Mouse (Mus musculus) G1E-ER4 (cell line): Measurements from ENCODE around the gene Slc39a5. TPM values are rescaled to one million over a fixed set of nuclear protein-coding genes. Genes with fewer than 3 reads are reported as not detected.

Experiments used
- GATA1 ChIP-seq: IDR thresholded peaks from one replicate; pipeline ENCODE4 v1.8.0; 2012; ENCODE audit warnings: low read length, inconsistent platforms
- polyA plus RNA-seq: library from polyadenylated mRNA; stranded (reverse); fragments of >175 nt; gene quantifications from 2 replicates; pipeline ENCODE4 v1.2.3, GENCODE M21; 2012

The Slc39a5 gene
- polyA plus RNA-seq, 1 experiment: not detected

- no peak for TF ChIP-seq GATA1
Measured at GRCm38 (mm10) chr10:128422426-128422825, 21.4 kb upstream of the Slc39a5 start.

GRCm38 (mm10) chr10:128414848-128415247 is 13.8 kb upstream of the Slc39a5 start:
- TF ChIP-seq GATA1: no peak

DNA sequence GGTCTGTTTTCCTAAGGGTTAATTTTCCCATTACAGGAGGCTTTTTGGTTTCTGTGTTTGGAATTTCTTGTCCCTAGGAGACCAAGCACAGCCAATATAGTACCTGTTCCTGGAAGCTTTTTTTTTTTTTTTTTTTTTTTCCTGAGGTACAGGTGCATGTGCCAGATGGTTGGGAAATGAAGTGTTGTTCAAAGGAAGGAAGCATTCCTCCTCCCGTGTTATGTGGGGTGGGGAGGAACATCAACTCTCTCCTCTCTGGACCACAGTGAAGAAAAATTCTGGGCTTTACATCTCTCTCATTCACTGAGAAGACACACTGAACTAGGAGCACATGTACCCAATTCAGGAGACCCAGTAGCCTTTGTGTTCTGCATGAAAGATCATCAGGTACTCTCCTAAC is 12.0 kb upstream of the Slc39a5 start:
- TF ChIP-seq GATA1: no peak

GRCm38 (mm10) chr10:128412558-128412957 is 11.5 kb upstream of the Slc39a5 start:
- TF ChIP-seq GATA1: no peak

DNA sequence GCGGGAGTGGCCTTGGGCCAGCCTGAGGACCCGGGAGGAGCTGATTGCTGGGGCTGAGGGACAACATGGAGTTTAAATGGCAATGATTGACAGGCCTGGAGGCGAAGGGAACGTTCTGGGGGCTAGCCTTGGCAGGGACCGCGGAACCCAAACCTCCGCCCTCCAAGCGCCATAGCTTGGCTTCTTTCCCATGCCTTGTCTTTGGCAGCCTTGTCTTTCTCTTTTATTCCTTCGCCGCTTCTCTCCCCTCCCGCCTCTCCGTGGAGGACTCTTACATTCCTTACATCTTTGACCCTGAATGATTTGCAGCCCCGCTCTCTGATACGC is 11.0 kb upstream of the Slc39a5 start:
- TF ChIP-seq GATA1: no peak

DNA sequence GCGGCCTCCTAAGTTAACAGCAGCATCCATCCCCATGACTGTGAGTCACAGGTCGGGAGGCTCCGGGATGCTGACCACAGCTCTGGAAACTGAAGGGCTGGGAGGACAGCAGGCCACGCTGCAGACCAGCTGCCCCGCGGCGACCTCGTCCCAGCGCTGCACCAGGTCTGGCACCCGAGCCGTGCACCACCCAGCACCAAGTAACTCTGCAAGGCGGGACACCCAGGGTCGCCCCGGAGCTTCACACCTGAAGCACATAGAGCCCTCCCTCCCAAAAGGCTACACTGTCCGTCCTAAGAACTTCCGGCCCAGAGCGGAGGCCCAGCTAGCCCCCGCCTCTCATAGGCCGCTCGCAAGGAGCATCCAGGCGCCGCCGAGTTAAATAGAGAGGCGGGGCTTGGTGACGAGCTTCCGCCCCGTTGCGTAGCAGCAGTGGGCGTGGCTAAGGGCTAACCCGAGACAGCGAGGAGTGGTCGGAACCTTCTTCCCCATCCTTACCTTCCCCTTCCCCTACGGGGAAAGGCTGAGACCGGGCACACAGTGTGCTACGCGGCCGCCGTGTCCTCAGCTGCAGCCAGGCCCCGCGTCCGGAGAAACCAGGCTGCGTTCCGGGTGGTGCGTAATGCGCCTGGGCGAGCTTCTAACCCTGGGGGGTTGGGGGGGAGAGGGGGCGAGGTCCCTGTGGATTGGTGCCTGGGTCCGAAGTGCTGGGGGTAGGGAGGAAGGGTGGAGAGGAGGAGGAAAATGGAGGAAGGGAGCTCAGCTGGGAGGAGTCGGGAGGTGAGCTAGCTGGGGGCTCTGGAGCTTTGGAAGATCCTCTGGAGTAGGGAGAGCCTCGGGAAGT is 10.4 kb upstream of the Slc39a5 start, which contains the start of the genes Nabp2 and Rnf41:
TSS of gene Nabp2 (minus strand) at position 282 of the 844 bp plus-strand sequence.
TSS of gene Rnf41 (plus strand) at position 447 of the 844 bp plus-strand sequence.
- TF ChIP-seq GATA1: no peak

- no peak for TF ChIP-seq GATA1
Measured at GRCm38 (mm10) chr10:128410560-128410845, 9.5 kb upstream of the Slc39a5 start.

DNA sequence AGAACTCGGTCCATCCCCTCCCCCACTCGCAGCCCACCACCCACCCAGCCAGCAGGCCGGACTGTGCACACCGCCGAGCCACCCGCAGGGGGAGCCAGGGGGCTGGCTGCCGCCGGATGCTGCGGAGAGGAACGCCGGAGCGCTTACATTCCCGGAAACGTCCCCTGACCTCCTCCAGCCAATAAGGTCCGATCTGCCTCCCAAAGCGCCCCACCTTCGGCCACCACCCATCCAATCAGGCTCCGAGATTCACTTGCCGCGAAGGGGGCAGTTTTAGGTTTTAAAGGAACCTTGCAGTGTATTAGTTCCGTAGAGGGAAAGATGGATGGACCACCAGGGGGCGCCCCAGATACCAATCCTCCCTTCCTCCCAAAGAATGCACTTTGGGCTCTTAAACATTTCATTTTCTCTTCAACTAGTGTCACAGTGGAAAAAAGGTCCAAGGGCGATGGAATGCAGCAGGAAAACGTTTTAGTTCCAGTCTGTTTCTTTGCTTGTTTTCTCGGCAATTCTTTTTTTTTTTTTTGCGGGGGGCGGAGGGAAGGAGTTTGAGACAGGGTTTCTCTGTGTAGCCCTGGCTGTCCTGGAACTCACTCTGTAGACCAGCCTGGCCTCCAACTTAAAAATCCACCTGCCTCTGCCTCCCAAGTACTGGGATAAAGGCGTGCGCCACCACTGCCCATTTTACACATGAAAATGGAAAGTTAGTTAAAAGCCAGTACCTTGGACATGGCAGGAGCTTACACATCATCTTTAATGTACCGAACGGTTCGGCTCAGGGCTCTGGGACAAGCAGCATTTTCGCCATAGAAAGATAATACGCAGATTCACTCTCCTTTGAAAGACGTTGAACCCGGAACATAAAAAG is 8.9 kb upstream of the Slc39a5 start:
- TF ChIP-seq GATA1: no peak

GRCm38 (mm10) chr10:128408591-128409535 is 7.8 kb upstream of the Slc39a5 start:
- no peak for TF ChIP-seq GATA1

DNA sequence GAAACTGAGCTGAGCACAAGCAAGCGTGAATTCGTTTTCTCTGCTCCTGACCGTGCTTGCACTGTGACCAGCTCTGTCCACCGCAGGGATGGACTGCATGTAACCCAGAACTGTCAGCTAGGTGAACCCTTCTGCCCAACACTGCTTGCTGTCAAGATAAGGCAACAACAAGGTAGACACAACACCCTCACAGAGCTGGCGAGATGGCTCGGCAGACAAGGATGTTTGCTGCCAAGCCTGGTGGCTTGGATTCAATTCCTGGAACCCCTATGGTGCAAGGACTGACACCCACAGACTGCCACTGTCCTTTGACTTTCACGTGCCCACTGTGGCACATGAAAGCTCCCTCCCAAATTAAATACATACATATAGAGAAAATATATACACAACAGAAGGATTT is 2.9 kb upstream of the Slc39a5 start:
- no peak for TF ChIP-seq GATA1

GRCm38 (mm10) chr10:128401638-128402037 is 609 bp upstream of the Slc39a5 start:
- TF ChIP-seq GATA1: no peak

GRCm38 (mm10) chr10:128400338-128400737 is 691 bp downstream of the Slc39a5 start:
- no peak for TF ChIP-seq GATA1

DNA sequence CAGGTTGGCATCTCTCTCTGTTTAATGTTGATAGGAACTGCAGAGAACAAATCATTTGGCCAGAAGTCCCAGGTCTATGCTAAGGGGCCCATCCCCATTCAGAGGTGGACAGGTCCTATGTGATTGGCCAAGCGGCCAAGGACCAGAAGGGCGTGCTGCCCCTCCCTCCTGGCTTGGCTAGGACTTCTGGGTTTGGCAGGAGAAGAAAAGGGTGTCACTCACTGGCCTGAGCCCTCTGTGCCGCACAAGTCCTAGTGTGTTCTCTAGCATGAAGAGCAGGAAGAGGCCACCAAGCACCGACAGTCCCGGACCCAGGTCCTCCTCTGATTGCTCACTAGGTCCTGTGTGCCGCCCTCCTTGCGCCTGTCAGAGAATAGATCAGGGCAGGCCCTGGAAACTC is 3.6 kb downstream of the Slc39a5 start:
- TF ChIP-seq GATA1: no peak

- no peak for TF ChIP-seq GATA1
Measured at GRCm38 (mm10) chr10:128396716-128397264, 4.2 kb downstream of the Slc39a5 start.

- no peak for TF ChIP-seq GATA1
Measured at GRCm38 (mm10) chr10:128396017-128396673, 4.9 kb downstream of the Slc39a5 start.
